Mouse (Mus musculus) lung, adult 18-20 months (tissue): Measurements from ENCODE around the gene Rgs8.

Experiments
- DNase-seq, 2 experiments: peaks; one replicate each; pipeline ENCODE4 v3.0.0; 2022; ENCODE audit warnings: mixed read lengths in 2 of 2

The Rgs8 gene

GRCm38 (mm10) chr1:153652938-153653623 lies at the start of gene Rgs8:
Gene Rgs8, plus strand, starts transcription at chr1:153653025.
- no peak for DNase-seq

- no peak for DNase-seq
These were observed 35.4 kb upstream of the Rgs8 start for GRCm38 (mm10) chr1:153617340-153617830.

GRCm38 (mm10) chr1:153623036-153623435 lies 29.8 kb upstream of the Rgs8 start:
- DNase-seq: no peak

- no peak for DNase-seq
These were observed 20.1 kb upstream of the Rgs8 start for GRCm38 (mm10) chr1:153632686-153633085.

- peak in 1 of 2 experiments; percentile 2 for DNase-seq
These were observed 17.8 kb upstream of the Rgs8 start for GRCm38 (mm10) chr1:153635056-153635455.

GRCm38 (mm10) chr1:153635521-153635920 lies 17.3 kb upstream of the Rgs8 start:
- peak; percentile 61 to 76 for DNase-seq

GRCm38 (mm10) chr1:153636821-153637220 lies 16.0 kb upstream of the Rgs8 start:
- no peak for DNase-seq

- DNase-seq: peak in 1 of 2 experiments; percentile 5
These were observed 11.3 kb upstream of the Rgs8 start for GRCm38 (mm10) chr1:153641492-153641939.

GRCm38 (mm10) chr1:153641940-153642501 lies 10.8 kb upstream of the Rgs8 start:
- DNase-seq: peak; percentile 11 to 23

- DNase-seq: no peak
These were observed 849 bp downstream of the Rgs8 start for GRCm38 (mm10) chr1:153653674-153654073.

GRCm38 (mm10) chr1:153659666-153660065 lies 6.8 kb downstream of the Rgs8 start:
- no peak for DNase-seq

GRCm38 (mm10) chr1:153660982-153661688 lies 8.3 kb downstream of the Rgs8 start:
- no peak for DNase-seq

- peak in 1 of 2 experiments; percentile 4 for DNase-seq
These were observed 8.8 kb downstream of the Rgs8 start for GRCm38 (mm10) chr1:153661689-153662002.

GRCm38 (mm10) chr1:153662362-153662761 lies 9.5 kb downstream of the Rgs8 start:
- no peak for DNase-seq

- DNase-seq: no peak
These were observed 12.4 kb downstream of the Rgs8 start for GRCm38 (mm10) chr1:153665066-153665715.

GRCm38 (mm10) chr1:153666236-153666635 lies 13.4 kb downstream of the Rgs8 start:
- DNase-seq: no peak

- DNase-seq: no peak
These were observed 14.5 kb downstream of the Rgs8 start for GRCm38 (mm10) chr1:153667244-153667727.

- no peak for DNase-seq
These were observed 15.0 kb downstream of the Rgs8 start for GRCm38 (mm10) chr1:153667781-153668180.

GRCm38 (mm10) chr1:153669086-153669485 lies 16.3 kb downstream of the Rgs8 start:
- DNase-seq: no peak

GRCm38 (mm10) chr1:153669728-153670127 lies 16.9 kb downstream of the Rgs8 start:
- no peak for DNase-seq

GRCm38 (mm10) chr1:153671352-153671751 lies 18.5 kb downstream of the Rgs8 start:
- no peak for DNase-seq

GRCm38 (mm10) chr1:153672698-153673097 lies 19.9 kb downstream of the Rgs8 start:
- DNase-seq: no peak

- no peak for DNase-seq
These were observed 21.1 kb downstream of the Rgs8 start for GRCm38 (mm10) chr1:153673900-153674299.
